9 mouse cellular contexts compared by ENCODE assay signal in the genomic region with DNA sequence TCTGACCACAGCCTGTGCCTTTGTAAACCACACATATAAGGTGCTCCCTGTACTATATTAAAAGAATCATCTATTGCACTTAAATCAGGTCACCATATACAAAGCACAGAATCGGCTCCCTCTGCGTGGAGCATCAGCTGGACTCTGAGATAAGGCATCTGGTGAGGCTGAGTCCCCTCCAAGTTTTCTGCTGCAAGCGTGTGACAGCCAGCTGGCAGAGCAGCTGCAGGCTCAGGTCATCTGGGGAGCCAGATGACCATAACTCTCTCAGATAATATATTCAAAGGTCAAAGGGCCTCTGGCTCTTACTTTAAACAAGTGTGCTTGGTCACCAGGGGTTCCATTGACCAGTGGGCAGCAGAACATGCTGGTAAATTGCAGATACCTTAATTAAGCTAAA.
A peak's percentile ranks its signal among the peaks of the same experiment; 100 is the strongest.
DNase-seq lines count a peak whose midpoint lies in the region; ATAC-seq and TF ChIP-seq lines count a peak whose summit lies in the region.
"Had no signal": no experiment of that assay in that cellular context is flagged by ENCODE, and none has a peak within 500 bp of the region (broad histone marks: within the 10 kb centered on the region; RNA-seq: fewer than 3 reads in every experiment).

No protein-coding gene starts in this region.

- peaks cover 2% of the 10 kb centered on the region; the same call in 1 of the 2 replicates for H3K36me3 ChIP-seq in heart, adult 2 months (ENCODE audit: control insufficient read depth, insufficient read depth, low read length)
- no peaks in the 10 kb centered on the region for H3K36me3 ChIP-seq in heart, embryonic 12.5 days
- H3K36me3 ChIP-seq: limb, embryonic 13.5 days had no signal

- TF ChIP-seq POLR2A in heart, adult 2 months (IDR thresholded peaks at IDR 0.05; ENCODE audit: insufficient read depth, low read depth, low read length), result no peak

- H3K4me2 ChIP-seq in heart, embryonic 12.5 days, result no peak overlapping the region
- H3K4me2 ChIP-seq: limb, embryonic 13.5 days had no signal

- intact Hi-C loops in heart, adult 2 months (cut with DNase I), result no loop called here
- intact Hi-C loops in left cerebral cortex, postnatal 10 days (cut with DNase I), result no loop called here

- TF ChIP-seq EP300 in heart, adult 2 months (IDR thresholded peaks at IDR 0.05; ENCODE audit: insufficient read depth, low read depth, low read length), result no peak

- ATAC-seq in heart, embryonic 12.5 days (ENCODE audit: insufficient number of reproducible peaks, low FRiP score), result no peak

- peaks cover 6% of the 10 kb centered on the region; the same call in 1 of the 2 replicates for H3K4me1 ChIP-seq in heart, adult 2 months (ENCODE audit: control insufficient read depth, insufficient read depth, low read length)
- peaks cover 11% of the 10 kb centered on the region for H3K4me1 ChIP-seq in heart, embryonic 12.5 days (replicated peaks)

- TF ChIP-seq CTCF in heart, adult 2 months (IDR thresholded peaks at IDR 0.05), result no peak

- H3K27me3 ChIP-seq in heart, adult 2 months (ENCODE audit: control insufficient read depth, insufficient read depth, low read length), result no peaks in the 10 kb centered on the region
- H3K27me3 ChIP-seq in heart, embryonic 12.5 days (replicated peaks), result no peaks in the 10 kb centered on the region

- no peak overlapping the region for H3K4me3 ChIP-seq in heart, adult 2 months
- H3K4me3 ChIP-seq in heart, embryonic 12.5 days, result no peak overlapping the region
- H3K4me3 ChIP-seq: limb, embryonic 13.5 days had no signal

- H3K9me3 ChIP-seq in heart, embryonic 12.5 days (replicated peaks), result no peaks in the 10 kb centered on the region

- H3K79me2 ChIP-seq in heart, adult 2 months (replicated peaks; ENCODE audit: control insufficient read depth, insufficient read depth, low read length), result no peaks in the 10 kb centered on the region

- H3K27ac ChIP-seq in heart, adult 2 months, result no peak overlapping the region
- H3K27ac ChIP-seq in heart, embryonic 12.5 days (ENCODE audit: poor library complexity, severe bottlenecking), result no peak overlapping the region
- H3K27ac ChIP-seq: limb, embryonic 13.5 days had no signal

- peak; percentile 40 to 54 for DNase-seq in heart, adult 2 months
- DNase-seq in adrenal gland, postnatal 36 days, result peak; percentile 11 to 19
- DNase-seq in heart, adult 9 months (ENCODE audit: low spot score in 2 of 2), result peak; percentile 25 to 42
- DNase-seq in lung, postnatal 10 days, result peak; percentile 62
- no peak for DNase-seq in frontal cortex, postnatal 36 days (ENCODE audit: low spot score in 2 of 2)
- DNase-seq in left cerebral cortex, postnatal 10 days (ENCODE audit: extremely low spot score in 1 of 2, low spot score in 2 of 2), result no peak
- no peak for DNase-seq in B cell, adult 2 months

- H3K9ac ChIP-seq in heart, adult 2 months (ENCODE audit: low read depth, low read length), result no peak overlapping the region
- no peak overlapping the region for H3K9ac ChIP-seq in heart, embryonic 12.5 days
- H3K9ac ChIP-seq: limb, embryonic 13.5 days had no signal

- WGBS in heart, adult 2 months, result 23% methylated on average over 3 of the region's 3 CpGs
- WGBS in heart, embryonic 12.5 days, result 27% methylated on average over 3 of the region's 3 CpGs

Comparison
In these comparisons a context has a peak if more than half of its experiments do, and no peak if none do; other contexts are left out.
1. DNase-seq: peak in heart, adult 2 months (2 of 2), adrenal gland, postnatal 36 days (2 of 2), heart, adult 9 months (2 of 2) and lung, postnatal 10 days (single experiment); none in frontal cortex, postnatal 36 days (0 of 2), left cerebral cortex, postnatal 10 days (0 of 2) and B cell, adult 2 months (0 of 2).